Mouse (Mus musculus): Measurements from ENCODE around the gene Rpl15. TPM values are rescaled to one million over a fixed set of nuclear protein-coding genes. Genes with fewer than 3 reads are reported as not detected.
"Not testable (repeated sequence)": the region's sequence is repeated elsewhere in the genome, so short reads cannot be mapped to it uniquely, and the experiment has no call there.

Gene Rpl15
- 100 to 1,000 TPM; 385 to 422 TPM for total RNA-seq (2021)

DNA sequence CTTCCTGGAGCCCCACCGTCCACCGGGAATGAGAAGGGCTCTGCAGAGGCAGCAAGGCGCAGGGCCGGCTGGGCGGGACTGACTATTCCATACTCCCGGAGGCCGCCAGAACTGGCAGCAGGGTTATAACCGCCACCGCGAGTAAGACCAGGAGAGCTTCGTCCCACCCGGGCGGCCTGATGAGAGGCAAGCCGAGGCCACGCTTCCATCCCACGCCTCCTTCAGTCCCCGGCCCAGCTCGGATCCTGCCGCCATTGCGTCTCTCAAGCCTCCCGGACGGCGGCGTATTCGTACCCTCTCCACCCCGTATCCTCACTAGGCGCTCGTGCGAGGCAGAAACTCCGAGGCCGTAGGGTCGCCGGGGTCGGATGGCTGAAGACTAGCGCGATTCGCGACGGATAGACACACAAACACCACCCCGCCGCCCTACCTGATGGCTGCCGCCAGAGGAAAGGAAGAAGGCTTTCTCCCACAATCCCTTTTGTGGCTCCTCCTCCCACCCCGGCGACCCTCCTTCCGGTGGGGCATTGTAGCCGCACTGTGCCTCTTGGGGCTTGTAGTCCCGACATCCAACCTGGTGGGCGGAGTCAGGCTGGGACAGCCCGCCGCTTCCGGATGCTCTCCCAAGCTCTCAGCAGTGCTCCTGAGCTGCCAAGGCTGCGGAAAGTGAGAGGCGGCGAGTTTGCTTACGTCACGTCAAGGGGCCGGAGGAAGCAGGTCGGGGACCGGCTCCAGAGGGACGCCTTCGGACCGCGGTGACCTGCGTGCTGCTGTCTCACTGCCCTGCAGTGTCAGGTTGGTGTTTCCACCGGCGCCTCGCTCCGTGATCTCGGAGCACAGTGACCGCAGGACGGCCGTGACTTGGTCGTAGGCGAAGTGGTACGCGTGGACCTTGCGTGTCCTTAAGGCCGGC is at the start of gene Rpl15, which contains the start of gene Nkiras1:
Rpl15 (minus strand) TSS at position 863 of the 913 bp plus-strand sequence.
Nkiras1 (plus strand) TSS at position 608 of the 913 bp plus-strand sequence.
- intact Hi-C loops (cut with DNase I), result loop anchor here (1.0 to 5.0 kb wide), 2 partner anchors 31 to 62 kb away; partner anchors contain the start of genes Nr1d2 and Ube2e1
- DNase-seq (ENCODE audit: low spot score in 2 of 2), result peak; percentile 98

- DNase-seq (ENCODE audit: low spot score in 2 of 2), result no peak
- intact Hi-C loops (cut with DNase I), result no loop called here
Observed at GRCm38 (mm10) chr14:18317457-18318411, 46.5 kb upstream of the Rpl15 start.

DNA sequence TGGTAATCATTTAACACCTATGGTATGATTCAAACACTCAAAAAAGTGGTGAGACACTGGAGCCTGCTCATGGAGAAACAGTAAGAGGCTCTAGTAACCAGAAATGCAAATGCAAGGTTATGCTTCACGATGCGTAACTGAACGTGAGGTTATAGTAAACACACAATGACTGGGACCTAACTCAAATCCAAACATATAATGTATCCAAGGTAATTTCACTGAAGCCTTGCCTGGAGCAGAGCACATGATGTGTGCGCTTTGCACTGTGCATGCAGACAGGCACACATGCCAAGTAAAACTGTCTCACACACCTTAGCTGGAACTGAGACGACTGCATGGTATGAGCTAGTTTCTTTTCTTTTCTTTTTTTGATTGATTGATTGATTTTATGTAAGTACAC is 33.0 kb upstream of the Rpl15 start:
- intact Hi-C loops (cut with DNase I), result no loop called here
- DNase-seq (ENCODE audit: low spot score in 2 of 2), result no peak

DNA sequence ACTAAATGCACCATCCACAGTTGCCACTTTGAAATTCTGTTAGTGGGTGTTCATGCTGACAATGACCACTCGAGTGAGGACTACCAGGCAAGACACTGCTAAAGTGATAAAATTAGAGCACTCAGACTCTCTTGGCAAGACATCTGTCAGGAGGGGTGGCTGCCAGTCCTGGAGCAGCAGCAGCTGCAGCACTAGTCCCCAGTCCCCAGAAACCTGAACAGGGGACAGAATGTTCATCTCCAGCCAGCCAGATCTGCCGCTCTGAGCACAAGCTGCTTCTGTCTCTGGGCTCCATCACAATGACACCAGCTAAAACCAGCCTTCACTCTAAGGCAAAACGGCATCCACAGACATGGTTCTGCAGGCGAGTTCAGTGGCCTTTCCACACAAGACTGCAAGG is 32.1 kb upstream of the Rpl15 start:
- intact Hi-C loops (cut with DNase I), result no loop called here
- peak; percentile 74 to 77 for DNase-seq (ENCODE audit: low spot score in 2 of 2)

DNA sequence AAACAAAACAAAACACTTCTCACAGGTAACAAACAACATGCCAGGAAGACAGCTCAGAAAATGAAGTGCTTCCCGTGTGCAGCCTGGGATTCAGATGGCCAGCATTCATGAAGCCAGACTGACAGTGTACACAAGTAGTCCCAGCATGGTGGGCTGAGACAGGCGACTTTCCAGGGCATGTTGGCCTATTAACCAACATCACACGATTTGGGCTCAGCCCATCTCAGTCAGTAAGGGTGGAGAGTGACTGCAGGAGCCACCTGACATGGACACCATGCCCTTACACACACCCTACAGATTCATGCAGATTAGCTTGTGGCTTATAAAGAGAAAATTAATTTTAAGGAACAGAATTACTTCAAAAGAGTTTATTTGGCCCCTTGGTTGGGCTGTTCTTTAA is 31.6 kb upstream of the Rpl15 start:
- intact Hi-C loops (cut with DNase I), result no loop called here
- no peak for DNase-seq (ENCODE audit: low spot score in 2 of 2)

DNA sequence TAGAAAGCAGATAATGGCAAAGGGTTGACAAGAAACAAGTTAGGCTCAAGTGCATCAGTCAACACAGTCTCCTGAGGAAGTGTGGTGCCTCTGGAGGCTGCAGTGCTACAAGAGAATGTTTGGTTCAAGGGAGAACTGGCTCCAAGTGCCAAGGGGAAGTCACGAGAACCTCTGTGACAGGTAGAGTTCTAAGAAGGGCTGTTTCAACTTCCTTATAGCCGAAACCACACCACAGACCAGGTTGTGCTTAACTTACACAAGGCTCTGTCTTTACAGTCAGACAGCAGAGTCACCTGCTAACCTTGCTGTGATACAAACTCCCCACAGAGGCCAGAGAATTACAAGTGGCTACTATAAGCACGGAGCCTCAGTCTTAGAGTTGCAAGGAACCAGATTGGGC is 30.4 kb upstream of the Rpl15 start:
- intact Hi-C loops (cut with DNase I), result no loop called here

DNA sequence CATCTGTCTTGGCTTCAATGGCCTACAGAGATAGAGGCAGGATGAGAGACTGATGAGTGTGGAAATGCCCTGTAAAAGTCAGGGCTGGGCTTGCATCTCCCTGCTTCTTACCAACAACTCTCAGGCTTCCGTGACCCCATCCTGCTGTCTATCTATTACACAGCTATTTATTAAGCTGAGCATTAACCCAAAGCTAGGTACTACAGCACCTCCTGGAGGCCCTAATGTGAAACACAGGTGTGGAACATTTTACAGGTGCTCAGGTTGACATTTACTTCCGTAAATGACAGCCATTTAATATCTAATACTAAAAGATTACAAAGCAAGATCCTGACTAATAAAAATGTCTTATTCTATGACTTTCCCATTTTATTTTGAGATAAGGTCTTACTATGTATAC is 29.5 kb upstream of the Rpl15 start:
- DNase-seq (ENCODE audit: low spot score in 2 of 2), result no peak
- intact Hi-C loops (cut with DNase I), result no loop called here

More for the DNA sequence above, 30.4 kb upstream of the Rpl15 start:
- DNase-seq (ENCODE audit: low spot score in 2 of 2), result no peak

DNA sequence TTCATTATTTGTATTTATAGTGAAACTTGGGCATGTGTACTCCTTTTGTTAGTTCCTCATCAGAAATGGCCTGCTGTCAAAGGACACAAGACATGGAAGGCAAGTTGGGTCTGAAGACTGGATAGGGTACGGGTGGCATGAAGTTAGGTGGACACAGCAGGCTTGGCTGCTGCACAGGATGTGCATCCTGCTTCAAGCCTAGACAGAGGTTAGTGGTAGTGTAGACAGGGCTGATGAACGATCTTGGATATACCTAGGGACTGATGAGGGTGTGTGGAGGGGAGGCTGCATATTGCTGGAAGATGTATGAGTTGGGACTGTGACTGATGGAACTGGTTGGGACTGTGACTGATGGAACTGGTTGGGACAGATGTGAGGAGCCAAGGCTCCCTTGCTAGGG is 27.7 kb upstream of the Rpl15 start:
- DNase-seq (ENCODE audit: low spot score in 2 of 2), result no peak
- intact Hi-C loops (cut with DNase I), result no loop called here

GRCm38 (mm10) chr14:18297441-18297840 is 26.2 kb upstream of the Rpl15 start:
- intact Hi-C loops (cut with DNase I), result no loop called here
- DNase-seq (ENCODE audit: low spot score in 2 of 2), result no peak

GRCm38 (mm10) chr14:18292578-18292977 is 21.4 kb upstream of the Rpl15 start:
- DNase-seq (ENCODE audit: low spot score in 2 of 2), result no peak
- intact Hi-C loops (cut with DNase I), result no loop called here

GRCm38 (mm10) chr14:18292111-18292510 is 20.9 kb upstream of the Rpl15 start:
- intact Hi-C loops (cut with DNase I), result no loop called here
- DNase-seq (ENCODE audit: low spot score in 2 of 2), result peak in 1 of 2 experiments; percentile 43

DNA sequence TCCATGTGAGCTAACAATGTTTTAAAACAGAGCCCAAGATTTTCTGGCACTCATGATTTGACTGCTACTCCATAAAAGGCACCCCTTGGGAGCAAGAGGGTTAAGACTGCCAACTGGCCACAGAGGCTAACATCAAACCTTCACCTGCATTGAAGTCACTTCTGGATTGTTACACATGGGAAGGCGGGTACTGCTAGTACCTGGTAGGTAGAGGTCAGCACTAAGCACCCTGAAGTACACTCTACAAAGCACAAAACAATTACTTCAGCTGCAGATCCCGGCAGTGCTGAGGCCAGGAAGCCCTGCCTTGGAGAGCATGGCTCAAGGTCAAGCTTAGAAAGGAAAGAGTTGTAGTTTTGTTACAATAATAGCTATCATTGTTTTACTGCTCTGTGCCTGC is 16.2 kb upstream of the Rpl15 start:
- DNase-seq (ENCODE audit: low spot score in 2 of 2), result no peak
- intact Hi-C loops (cut with DNase I), result no loop called here

- DNase-seq (ENCODE audit: low spot score in 2 of 2), result no peak
- intact Hi-C loops (cut with DNase I), result no loop called here
Observed at GRCm38 (mm10) chr14:18286441-18286840, 15.2 kb upstream of the Rpl15 start.

GRCm38 (mm10) chr14:18285476-18285875 is 14.3 kb upstream of the Rpl15 start:
- no peak for DNase-seq (ENCODE audit: low spot score in 2 of 2)
- intact Hi-C loops (cut with DNase I), result no loop called here

DNA sequence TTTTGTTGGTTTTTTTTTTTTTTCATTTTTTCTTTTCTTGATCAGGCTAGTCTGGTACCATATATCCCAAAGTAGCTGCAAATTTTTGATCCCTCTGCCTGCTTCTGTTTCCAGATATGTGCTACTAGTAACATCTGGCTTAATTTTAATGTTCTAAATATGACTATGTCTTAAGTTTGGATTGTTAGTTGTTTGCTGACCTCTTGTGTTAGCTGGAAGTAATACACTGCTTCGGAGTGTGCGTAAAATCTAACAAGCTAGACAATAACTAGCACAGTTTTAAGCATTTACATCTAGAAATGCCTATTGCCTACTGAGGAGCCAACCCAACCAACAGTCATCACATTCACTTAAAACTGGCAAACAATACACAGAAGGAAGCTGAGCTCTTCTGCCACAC is 13.4 kb upstream of the Rpl15 start:
- no peak for DNase-seq (ENCODE audit: low spot score in 2 of 2)
- intact Hi-C loops (cut with DNase I), result no loop called here

- no peak for DNase-seq (ENCODE audit: low spot score in 2 of 2)
- intact Hi-C loops (cut with DNase I), result no loop called here
Observed at GRCm38 (mm10) chr14:18280375-18280774, 9.2 kb upstream of the Rpl15 start.

DNA sequence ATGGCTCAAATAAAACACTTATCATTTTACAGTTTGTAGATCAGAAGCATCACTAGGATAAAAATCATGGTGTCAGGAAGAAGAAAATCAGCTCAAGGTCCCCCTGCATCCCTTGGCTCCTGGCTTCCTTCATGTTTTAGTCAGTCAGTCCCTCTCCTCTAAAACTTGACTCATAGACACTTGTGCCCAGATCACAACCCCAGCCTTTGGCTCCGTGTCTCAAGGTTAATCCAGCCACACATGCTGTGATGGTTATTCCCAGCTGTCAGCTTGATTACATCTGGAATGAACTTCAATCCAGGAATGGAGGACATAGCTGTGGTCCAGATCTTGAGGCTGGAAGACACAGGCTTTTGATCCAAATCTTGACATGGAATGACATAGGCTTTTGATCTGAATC is 3.3 kb upstream of the Rpl15 start:
- DNase-seq (ENCODE audit: low spot score in 2 of 2), result no peak
- intact Hi-C loops (cut with DNase I), result loop anchor here (5.0 kb wide), 1 partner anchor 58 kb away; the partner anchor contains the start of gene Ube2e1

- intact Hi-C loops (cut with DNase I), result loop anchor here (1.0 to 5.0 kb wide), 2 partner anchors 32 to 61 kb away; partner anchors contain the start of genes Nr1d2 and Ube2e1
Observed at GRCm38 (mm10) chr14:18271666-18272065, 475 bp upstream of the Rpl15 start.

GRCm38 (mm10) chr14:18269947-18270528 is 1.2 kb downstream of the Rpl15 start:
- DNase-seq (ENCODE audit: low spot score in 2 of 2), result not testable (repeated sequence)
- intact Hi-C loops (cut with DNase I), result loop anchor here (5.0 kb wide), 1 partner anchor 62 kb away; the partner anchor contains the start of gene Ube2e1

More at GRCm38 (mm10) chr14:18271666-18272065, 475 bp upstream of the Rpl15 start:
- DNase-seq (ENCODE audit: low spot score in 2 of 2), result no peak

Data from left cerebral cortex, postnatal 36 days (tissue).